Mouse (Mus musculus): ENCODE measurements around the gene Tmppe. TPM values are rescaled to one million over a fixed set of nuclear protein-coding genes. Genes with fewer than 3 reads are reported as not detected.

Tmppe gene
- polyA plus RNA-seq, 1 experiment: 4.3 TPM

GRCm38 (mm10) chr9:114455420-114455819 is 54.5 kb downstream of the Tmppe start:
- TF ChIP-seq POLR2A (IDR thresholded peaks at IDR 0.05; ENCODE audit: extremely low read depth, insufficient read depth, low read length) (no peak), CTCF (IDR thresholded peaks at IDR 0.05; ENCODE audit: extremely low read depth, insufficient read depth, low read length) (no peak)

More at GRCm38 (mm10) chr9:114455420-114455819, 54.5 kb downstream of the Tmppe start:
- no peak overlapping the region for H3K27ac ChIP-seq (ENCODE audit: insufficient read depth, low read length)
- no peaks in the 10 kb centered on the region for H3K4me1 ChIP-seq (ENCODE audit: control insufficient read depth, insufficient read depth, low read length)
- H3K4me3 ChIP-seq (ENCODE audit: insufficient read depth, low read length): no peak overlapping the region

Other genes starting within 250 kb of the Tmppe start
- not detected in 2 replicates for gene Bcl2a1c, start 71.0 kb upstream of the Tmppe start, polyA plus RNA-seq (2012; rRNA removed)
- 12.9 and 14.9 TPM in 2 replicates for gene Crtap, start 10.4 kb upstream of the Tmppe start, polyA plus RNA-seq (2012; rRNA removed)
- gene Glb1, start within 50 bp of the Tmppe start, polyA plus RNA-seq (2012; rRNA removed): 26.0 and 27.0 TPM in 2 replicates
- gene Ccr4, start 103.8 kb downstream of the Tmppe start, polyA plus RNA-seq (2012; rRNA removed): not detected in 2 replicates
- 0.15 TPM in 1 of 2 replicates, not detected in the other for gene C130032M10Rik, start 114.6 kb downstream of the Tmppe start, polyA plus RNA-seq (2012; rRNA removed)
- gene Trim71, start 163.3 kb downstream of the Tmppe start, polyA plus RNA-seq (2012; rRNA removed): 0.25 and 0.27 TPM in 2 replicates
- gene Cnot10, start 239.1 kb downstream of the Tmppe start, polyA plus RNA-seq (2012; rRNA removed): 82.6 and 83.9 TPM in 2 replicates

Data from cortical plate, adult 2 months (tissue).